Mouse (Mus musculus) left cerebral cortex, postnatal 25 days (tissue): ENCODE results near the gene Gm17545. TPM values are rescaled to one million over a fixed set of nuclear protein-coding genes. Genes with fewer than 3 reads are reported as not detected.

ENCODE experiments used
- DNase-seq, 2 experiments: peaks; one replicate each; pipeline ENCODE4 v3.0.0; 2022; ENCODE audit warnings: low spot score in 2 of 2, mixed read lengths in 1 of 2
- intact Hi-C: fragments of 180-260 bp; cut with DNase I; formaldehyde crosslinking; loops from one replicate; pipeline ENCODE4 v1.15.1; 2025
- total RNA-seq, 2 experiments: library from RNA; stranded (reverse); gene quantifications; 2 replicates each; pipeline ENCODE4 v1.2.3; 2021

The Gm17545 gene
- total RNA-seq, 2 experiments from 2014 or later = not detected

DNA sequence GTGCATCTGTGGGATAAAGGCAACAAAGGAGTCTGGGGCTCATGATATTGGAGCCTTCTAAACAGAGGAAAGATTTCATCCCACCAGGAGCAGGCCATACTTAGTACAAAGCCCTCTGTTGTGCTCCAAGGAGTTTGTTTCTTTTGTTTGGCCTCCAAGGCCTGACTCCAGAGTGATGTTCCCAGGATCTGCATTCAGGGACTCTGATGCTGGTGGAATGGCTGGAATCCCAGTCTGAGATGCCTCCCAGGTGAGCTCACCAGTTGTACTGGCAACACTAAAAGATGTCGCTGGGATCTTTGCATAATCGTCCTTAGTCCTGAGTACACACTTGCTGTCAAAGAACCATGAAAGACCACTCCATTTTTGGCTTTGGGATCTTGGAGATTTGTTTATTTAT lies 20.0 kb upstream of the Gm17545 start:
- intact Hi-C loops = no loop called here
- DNase-seq = no peak

- intact Hi-C loops = no loop called here
- DNase-seq = no peak
Observed at GRCm38 (mm10) chr9:22438826-22439225, 15.3 kb upstream of the Gm17545 start.

GRCm38 (mm10) chr9:22443157-22443556 lies 10.9 kb upstream of the Gm17545 start:
- no peak for DNase-seq
- intact Hi-C loops = no loop called here

DNA sequence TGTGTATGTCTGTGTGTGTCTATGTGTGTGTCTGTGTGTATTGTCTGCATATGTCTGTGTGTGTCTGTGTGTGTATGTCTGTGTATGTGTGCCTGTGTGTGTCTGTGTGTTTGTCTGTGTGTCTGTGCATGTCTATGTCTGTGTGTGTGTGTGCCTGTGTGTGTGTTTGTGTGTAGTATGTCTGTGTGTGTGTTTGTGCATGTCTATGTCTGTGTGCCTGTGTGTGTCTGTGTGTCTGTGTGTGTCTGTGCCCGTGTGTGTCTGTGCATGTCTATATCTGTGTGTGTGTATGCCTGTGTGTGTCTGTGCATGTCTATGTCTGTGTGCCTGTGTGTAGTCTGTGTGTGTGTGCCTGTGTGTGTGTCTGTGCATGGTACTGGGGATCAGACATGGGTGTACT lies 9.0 kb upstream of the Gm17545 start:
- DNase-seq = no peak
- intact Hi-C loops = no loop called here

GRCm38 (mm10) chr9:22447213-22447612 lies 6.9 kb upstream of the Gm17545 start:
- intact Hi-C loops = no loop called here
- DNase-seq = no peak

DNA sequence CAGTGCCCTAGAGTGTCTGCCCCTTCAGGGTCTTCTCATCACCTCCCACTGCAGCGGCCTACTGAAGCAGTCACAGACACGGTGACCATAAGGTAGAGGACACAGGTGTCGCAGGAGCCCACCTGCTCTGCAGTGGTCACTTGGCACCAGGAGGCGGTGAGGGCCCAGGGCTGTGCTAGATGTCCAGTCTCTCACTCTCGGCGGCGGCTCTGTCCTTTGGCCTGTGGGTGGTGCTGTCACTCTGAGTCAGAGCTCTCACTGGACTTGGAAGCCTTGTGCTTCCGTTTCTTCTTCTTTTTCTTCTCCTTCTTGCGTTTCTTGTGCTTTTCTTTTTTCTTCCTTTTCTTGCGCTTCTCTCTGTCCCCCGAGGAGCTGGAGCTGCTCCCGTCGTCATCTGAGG lies 5.7 kb upstream of the Gm17545 start:
- DNase-seq = no peak
- intact Hi-C loops = no loop called here

GRCm38 (mm10) chr9:22449209-22449608 lies 4.9 kb upstream of the Gm17545 start:
- intact Hi-C loops = no loop called here
- peak in 1 of 2 experiments; percentile 47 for DNase-seq

GRCm38 (mm10) chr9:22452697-22453096 lies 1.4 kb upstream of the Gm17545 start:
- DNase-seq = peak in 1 of 2 experiments; percentile 25
- intact Hi-C loops = no loop called here

DNA sequence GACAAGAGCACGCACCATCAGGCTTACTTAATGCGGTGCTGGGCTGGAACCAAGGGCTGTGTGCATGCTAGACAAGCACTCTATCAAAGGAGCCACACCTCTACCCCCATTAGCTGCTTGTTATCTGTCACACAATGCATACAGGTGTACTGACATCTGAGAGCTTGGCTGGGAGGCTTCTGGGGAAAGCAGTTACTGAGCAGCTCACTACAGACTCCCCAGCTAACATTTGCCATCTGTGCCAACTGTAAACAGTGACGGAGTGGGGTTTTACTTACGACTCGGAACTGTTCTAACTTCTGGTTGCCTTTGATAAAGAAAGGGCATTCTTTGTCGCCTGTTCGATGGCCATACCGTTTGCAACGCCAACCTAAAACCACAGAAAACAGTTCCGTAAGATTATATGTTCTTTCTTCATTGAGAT lies 577 bp upstream of the Gm17545 start:
- intact Hi-C loops = no loop called here
- DNase-seq = no peak

DNA sequence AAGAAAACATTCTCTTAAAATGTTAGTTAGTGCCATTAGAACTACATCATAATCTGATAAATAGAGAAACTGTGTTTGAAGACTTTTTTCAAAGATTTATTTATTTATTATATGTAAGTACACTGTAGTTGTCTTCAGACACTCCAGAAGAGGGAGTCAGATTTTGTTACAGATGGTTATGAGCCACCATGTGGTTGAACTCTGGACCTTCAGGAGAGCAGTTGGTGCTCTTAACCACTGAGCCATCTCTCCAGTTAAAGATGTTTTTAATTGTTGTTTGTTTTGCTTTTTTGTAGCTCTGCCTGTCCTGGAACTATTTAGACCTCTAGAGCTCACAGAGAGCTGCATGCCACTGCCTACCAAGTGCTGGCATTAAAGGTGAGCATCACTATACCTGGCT lies 951 bp downstream of the Gm17545 start:
- intact Hi-C loops = no loop called here

GRCm38 (mm10) chr9:22457142-22457835 lies 3.2 kb downstream of the Gm17545 start:
- no peak for DNase-seq
- intact Hi-C loops = no loop called here

More for the DNA sequence above, 951 bp downstream of the Gm17545 start:
- no peak for DNase-seq

- peak in 1 of 2 experiments; percentile 35 for DNase-seq
- intact Hi-C loops = no loop called here
Observed at GRCm38 (mm10) chr9:22461946-22462345, 7.9 kb downstream of the Gm17545 start.

DNA sequence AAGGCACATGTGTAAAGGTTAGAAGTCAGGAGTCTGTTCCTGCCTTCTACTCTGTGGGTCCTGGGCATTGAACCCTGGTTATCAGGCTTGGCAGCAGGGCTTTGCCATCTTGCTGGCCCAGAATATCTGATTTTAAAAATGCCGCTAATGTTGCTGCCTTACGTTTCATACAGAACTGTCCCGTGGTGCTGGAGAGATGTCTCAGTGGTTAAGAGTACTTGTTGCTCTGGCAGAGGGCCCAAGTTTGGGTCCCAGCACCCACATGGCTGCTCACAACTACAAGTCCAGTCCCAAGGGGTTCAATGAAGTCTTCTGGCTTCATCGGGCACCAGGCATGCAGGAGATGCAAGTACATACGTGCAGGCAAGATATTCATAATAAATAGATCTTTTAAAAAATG lies 12.1 kb downstream of the Gm17545 start:
- intact Hi-C loops = no loop called here
- DNase-seq = no peak

GRCm38 (mm10) chr9:22467371-22468169 lies 13.5 kb downstream of the Gm17545 start:
- DNase-seq = peak; percentile 39 to 48
- intact Hi-C loops = no loop called here

- intact Hi-C loops = no loop called here
- peak; percentile 41 to 49 for DNase-seq
Observed at GRCm38 (mm10) chr9:22468170-22468898, 14.2 kb downstream of the Gm17545 start.

DNA sequence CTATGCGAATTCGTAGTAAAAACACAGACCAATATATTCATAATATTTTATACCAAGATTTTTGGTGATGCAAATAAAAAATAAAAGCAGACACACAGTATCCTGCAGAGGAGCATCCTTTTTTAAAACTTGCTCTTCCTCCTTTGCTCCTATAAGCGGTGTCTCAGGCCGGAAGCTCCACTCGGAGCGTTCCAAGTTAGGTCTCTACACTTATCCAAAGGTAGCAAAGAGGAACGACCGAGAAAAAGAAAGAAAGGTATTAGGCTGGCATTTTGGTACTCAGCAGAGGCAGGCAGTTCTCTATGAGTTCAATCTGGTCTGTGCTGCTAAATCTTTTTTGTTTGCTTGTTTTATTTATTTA lies 14.8 kb downstream of the Gm17545 start:
- intact Hi-C loops = no loop called here
- no peak for DNase-seq

GRCm38 (mm10) chr9:22469643-22470042 lies 15.6 kb downstream of the Gm17545 start, which contains the start of gene Rp9:
Rp9 (minus strand) TSS chr9:22469743.
- DNase-seq = no peak
- intact Hi-C loops = no loop called here

DNA sequence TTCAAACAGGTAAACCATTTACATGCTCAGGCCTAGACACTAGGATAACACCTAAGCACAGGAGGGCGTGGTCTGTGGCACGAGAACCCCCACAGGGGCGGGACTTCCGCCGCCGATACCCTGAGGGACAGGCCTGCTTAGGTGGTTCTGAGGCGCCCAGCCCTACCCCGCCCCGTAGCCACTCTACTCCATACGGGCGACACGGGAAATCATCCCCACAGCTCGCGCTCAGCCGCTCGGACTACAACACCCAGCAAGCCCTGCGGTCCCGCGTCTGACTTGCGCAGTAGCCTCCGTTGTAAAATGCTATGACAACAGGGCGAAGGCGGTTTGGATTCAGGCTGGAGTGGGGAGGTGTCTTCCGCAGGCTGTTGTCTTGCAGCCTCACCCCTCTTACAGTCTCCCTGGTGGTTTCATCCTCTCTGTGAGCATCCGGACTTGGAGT lies 21.4 kb downstream of the Gm17545 start, which contains the start of gene Bbs9:
Bbs9 (plus strand) TSS at position 292 of the 445 bp plus-strand sequence.
- peak; percentile 95 to 98 for DNase-seq
- intact Hi-C loops = no loop called here

DNA sequence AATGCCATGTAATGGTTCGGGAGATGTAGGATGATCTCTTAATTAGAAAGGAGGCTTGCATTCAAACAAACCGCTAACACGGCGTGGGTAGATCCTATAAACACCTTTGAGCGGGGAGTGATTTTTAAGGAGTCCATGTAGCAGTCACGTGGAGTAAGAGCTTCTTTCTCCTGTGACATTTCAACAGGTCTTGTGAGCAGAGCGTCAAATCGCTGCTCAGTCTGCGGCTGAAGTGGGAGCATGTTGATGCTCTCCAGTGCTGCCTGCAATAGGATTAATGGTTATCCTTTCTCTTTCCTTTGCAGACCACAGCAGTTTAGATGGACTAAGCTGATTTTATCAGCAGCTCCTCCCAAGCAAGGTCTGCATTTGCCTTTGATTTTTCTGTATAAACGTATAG lies 22.2 kb downstream of the Gm17545 start:
- peak in 1 of 2 experiments; percentile 35 for DNase-seq
- intact Hi-C loops = no loop called here

DNA sequence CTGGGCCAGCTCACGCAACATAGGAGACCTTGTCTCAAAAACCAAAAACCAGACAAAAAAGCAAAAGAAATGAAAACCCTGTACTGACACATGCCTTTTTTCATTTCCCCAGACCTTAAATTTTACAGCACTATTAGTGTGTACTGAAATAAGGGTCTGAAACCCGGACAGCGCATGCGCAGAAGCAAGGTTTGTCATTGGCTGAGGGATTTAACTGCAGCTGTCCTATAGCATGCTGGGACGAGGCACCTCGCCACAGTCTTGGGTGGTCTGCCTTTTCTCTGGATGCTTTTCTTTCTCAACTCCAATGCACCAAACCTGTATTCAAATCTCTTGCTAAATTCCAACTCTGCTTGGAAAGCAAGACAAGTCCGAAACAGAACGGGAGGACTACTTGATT lies 24.9 kb downstream of the Gm17545 start:
- intact Hi-C loops = no loop called here
- no peak for DNase-seq
